Mouse (Mus musculus): ENCODE results near the gene Zfp618. TPM values are rescaled to one million over a fixed set of nuclear protein-coding genes. Genes with fewer than 3 reads are reported as not detected.

The Zfp618 gene
- total RNA-seq, 2 experiments from 2014 or later, result 0.02 TPM; not detected in 1

DNA sequence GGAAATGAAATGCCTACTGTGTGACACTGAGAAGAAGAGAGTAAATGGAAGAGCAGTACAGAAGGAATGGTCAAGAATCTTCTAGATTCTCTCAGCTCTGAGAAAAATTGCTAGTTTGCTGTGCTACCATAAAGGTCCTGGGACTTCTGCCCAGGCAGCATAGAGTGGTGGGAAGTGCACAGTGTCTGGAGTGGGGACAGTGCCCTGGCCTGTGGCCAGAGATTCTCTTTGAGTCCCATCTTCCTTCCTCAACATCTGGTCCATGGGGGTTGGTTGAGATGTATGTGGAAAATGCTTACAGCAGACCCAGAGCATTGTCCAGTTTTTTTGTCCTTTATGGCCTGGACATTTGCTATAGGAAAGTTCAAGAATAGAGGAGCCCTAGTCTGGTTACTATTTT is 62.1 kb downstream of the Zfp618 start:
- ATAC-seq (ENCODE audit: poor library complexity, severe bottlenecking), result no peak

DNA sequence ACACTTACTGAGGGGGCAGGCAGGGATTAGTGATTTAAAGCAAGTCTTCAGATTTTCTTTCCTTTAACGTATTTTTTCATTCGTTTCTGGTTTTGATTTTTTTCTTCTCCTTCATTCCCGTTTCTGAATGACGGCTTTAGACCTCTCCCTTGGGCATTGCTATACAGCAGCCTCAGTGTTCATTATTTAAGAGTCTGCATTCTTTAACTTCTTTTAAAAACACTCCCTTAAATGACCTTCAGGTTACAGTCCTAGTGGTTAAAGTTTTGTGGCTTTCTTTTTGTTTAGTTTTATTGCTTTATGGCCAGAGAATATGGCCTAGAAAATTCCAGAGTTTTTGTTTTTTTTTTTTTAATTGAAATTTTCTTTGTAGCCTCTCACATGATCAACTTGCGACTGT is 64.8 kb downstream of the Zfp618 start:
- ATAC-seq (ENCODE audit: poor library complexity, severe bottlenecking), result no peak

DNA sequence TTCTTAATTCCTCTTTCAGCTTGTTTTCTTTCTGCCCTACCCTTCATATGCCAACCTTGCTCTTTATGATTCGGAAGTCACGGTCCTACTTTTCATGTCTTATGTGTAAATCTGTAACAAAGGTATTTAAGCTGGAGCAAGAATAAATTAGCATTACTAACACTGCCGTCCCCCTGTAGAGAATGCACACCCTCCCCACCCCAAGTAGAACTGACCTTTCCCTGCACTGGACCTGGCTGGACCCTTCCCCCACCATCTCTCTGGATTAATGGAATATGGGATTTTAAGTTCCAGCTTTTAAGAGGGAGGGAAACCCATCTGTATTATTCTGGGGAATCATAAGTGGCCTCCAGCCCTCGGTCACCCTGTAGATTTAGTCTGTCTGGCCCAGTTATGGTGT is 65.9 kb downstream of the Zfp618 start:
- ATAC-seq (ENCODE audit: poor library complexity, severe bottlenecking), result no peak

DNA sequence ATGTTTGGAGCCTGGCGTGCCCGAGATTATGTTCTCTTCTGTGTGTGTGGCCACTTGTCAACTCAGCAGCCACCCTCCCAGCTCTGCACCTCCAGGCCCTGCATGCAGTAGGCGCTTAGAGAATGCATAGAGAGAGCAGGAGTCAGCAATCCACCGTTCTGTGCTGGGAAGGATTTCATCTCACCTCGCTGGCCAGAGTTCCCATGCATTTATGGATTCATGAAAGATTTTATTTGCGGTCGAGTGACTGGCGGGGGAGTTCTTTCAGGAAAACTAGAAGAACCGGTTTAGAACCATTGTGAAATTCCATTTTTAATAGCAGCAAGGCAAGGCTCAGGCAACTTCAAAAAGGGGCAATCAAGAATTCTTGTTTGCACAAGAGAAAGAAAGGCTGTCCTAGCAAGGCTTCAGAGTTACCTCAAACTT is 67.2 kb downstream of the Zfp618 start:
- no peak for ATAC-seq (ENCODE audit: poor library complexity, severe bottlenecking)

DNA sequence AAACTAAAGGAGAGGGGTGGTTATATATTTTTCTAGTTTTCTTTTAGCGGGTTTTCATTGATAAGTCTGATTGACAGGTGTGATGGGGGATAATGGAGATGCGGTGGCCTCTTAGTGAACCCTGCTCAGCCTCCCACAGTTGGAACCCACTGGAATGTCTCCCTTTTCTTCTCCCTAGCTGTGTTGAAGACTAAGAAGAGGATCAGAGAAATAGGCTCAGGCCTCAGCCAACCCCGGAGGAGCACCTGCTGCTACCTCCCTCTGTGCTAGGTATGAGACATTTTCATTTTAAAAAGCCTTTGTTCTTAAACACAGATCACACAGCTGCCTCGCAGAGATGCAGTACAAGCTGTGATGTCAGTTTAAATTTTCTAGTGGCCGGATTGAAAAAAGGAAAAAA is 68.4 kb downstream of the Zfp618 start:
- ATAC-seq (ENCODE audit: poor library complexity, severe bottlenecking), result no peak

DNA sequence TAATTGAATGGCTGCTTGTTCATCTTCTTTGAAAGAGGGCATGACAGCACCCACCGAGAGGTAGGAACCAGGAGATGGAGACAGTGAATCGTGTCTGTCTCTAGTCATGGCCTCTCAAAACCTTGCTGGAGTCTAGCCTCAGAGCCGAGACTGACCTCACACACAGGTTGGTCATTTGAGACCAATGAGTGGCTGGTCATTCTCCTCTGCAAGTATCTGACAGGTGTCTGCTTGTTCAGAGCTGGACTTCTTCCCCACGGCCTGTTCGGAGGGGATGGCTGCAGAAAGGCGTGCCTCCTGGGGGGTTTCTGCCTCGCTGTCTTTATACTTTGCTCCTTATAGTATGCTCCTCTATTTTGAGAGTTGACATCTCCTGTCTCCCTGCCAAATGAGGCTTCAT is 70.6 kb downstream of the Zfp618 start:
- no peak for ATAC-seq (ENCODE audit: poor library complexity, severe bottlenecking)

DNA sequence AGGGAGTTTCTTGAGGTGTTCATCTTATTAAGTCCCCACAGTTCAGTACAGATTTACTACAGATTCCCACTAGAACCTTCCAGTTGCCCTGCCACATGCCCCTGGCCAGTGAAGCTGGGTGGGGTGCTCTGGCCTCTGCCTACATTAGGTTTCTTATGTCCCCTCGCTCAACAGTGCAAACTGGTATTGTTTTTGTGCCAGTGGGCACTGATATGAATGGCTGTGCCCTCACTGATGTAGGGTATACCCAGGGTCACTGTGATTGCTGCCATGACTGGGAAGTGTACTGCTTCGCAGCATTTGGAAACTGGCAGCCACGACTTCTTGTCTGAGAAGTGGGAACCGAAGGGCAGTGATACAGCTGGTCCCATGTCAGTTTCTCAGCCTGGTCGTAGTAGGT is 71.4 kb downstream of the Zfp618 start:
- ATAC-seq (ENCODE audit: poor library complexity, severe bottlenecking), result no peak

DNA sequence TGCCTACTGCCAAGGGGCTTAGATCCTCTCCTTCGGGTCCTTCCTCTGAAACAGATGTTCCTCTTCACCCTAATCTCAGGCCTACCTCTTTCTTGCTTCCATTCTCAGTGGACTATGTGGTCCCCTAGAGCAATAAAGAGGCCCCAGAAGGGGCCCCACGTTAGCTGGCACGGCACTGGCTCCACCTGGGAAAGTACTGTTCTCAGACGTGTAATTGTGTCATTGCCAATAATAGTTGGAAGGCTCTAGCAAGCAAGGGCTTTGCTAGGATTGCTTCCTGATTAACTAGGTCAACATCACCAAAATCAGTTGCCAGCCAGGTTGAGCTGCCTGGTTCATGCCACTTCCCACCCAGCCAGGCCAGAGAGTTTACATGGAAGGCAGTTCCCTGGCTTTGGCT is 72.2 kb downstream of the Zfp618 start:
- no peak for ATAC-seq (ENCODE audit: poor library complexity, severe bottlenecking)

DNA sequence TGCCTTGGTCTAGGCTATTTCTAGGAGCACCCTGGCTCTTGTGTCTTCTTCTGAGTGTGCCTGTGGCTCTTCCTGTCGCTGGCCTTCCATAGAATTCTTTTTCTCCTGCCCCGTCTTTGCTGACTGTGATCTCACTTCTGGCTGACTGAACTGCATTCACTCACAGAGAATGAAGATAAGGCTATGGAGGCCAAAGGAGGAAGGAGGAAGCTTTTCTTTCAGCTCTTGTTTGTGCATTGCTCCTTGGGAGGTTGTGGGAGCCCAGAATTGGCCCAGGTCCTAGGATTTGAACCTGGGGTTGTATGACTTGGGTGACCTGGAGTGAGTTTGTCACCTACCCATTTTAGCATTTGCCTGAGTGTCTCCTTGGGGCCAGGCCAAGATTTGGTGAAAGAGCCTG is 72.9 kb downstream of the Zfp618 start:
- no peak for ATAC-seq (ENCODE audit: poor library complexity, severe bottlenecking)

DNA sequence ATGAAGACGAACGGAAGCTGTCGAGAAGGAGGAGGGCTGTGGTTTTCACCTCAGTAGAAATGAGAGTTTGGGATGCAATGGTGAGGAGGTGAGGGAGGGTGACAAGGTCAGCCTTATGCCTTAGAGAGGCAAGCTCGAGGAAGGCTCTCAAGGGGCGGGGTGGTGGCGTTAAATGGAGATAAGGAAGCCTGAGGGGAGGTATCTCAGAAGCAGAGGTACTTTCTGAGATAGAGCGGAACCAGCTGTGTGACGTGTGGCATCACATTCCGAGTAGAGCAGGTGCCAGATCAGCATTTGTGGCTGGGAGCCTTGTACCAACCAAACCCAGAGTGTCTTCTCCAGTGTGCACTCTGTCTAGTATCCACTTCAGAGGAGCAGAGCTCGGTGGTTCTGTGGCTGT is 73.6 kb downstream of the Zfp618 start:
- ATAC-seq (ENCODE audit: poor library complexity, severe bottlenecking), result no peak

DNA sequence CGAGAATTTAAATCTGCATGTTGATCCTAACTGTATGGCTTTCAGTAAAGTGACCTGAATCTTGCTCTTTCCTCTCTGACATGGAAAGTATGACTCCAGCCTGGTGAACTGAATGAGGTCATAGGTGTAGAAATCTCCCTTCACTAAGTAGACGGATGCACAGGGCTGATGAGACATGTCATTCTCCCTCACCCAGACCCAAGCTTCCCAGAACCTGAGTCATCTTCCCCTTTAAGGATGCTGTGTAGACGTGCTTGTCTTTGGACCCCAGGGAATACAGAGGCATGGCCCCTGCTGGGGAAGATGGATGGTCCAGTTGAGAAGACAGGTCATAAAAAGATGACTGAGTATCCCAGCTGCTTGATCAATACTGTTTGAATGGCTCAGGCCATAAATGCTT is 83.2 kb downstream of the Zfp618 start:
- ATAC-seq (ENCODE audit: poor library complexity, severe bottlenecking), result no peak

DNA sequence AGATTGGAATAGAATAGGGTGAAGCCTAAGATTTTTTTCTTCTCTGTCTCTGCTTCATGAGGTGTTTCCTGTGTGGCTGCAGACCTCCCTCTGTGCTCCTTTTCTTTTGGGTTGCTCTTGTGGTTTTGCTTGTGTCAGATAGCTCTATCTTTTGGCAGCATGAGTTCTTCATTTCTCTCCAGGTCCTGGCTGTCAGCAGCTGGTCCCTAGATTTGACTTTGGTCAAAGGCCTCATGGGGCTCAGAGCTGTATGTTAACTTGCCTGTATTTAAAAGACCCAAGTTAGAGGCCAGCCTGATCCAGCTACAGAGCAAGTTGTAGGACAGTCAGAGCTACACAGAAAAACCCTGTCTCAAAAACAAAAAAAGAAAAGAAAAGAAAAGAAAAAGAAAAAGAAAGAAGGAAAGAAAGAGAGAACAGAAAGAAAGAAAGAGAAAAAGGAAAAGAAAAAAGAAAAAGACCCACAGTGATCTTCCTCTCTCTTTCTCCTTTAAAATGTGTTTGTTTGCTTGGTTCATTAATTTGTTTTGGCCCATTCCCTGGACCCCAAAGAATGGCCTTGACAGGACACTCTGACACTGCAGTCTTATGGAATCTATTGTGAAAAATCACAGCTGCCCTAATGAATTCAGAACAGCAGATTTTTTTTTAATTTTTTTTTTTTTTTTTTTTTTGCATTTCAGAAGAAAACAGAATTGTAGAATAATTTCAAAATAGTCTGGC is 84.4 kb downstream of the Zfp618 start:
- ATAC-seq (ENCODE audit: poor library complexity, severe bottlenecking), result no peak

DNA sequence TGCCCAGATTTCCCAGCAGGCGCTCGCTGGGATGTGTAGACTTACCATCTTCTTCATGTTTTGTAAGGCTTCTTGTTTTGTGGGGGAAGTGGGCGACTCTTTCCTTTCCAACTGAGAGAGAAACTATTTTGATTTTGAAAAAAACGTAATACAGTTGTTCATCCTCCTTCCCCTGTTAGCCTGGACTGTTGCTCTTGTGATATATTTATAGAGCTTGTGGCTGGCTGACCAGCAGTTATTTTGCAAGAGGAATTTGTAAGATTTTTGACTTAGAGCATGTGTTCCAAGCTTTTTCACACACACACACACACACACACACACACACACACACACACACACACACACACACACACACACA is 84.9 kb downstream of the Zfp618 start:
- peak; percentile 56 for ATAC-seq (ENCODE audit: poor library complexity, severe bottlenecking)

DNA sequence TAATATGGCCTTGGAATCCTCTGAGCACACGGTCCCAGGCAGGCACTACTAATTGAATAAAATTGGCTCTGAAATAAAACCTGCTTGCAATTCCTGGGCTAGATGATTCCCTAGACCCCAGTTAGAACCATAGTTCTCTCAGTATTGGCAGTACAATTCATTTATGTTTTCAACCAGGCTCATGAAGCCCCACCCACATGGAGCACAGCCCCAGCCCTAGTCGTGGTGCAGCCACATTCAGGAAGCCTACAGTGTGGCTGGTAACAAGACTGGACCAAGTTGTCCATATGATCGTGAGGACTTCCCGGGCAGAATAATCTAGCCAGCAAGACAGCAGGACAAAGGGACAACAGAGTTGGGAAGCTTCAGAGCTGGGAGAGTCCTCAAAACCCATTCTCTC is 85.6 kb downstream of the Zfp618 start:
- no peak for ATAC-seq (ENCODE audit: poor library complexity, severe bottlenecking)

DNA sequence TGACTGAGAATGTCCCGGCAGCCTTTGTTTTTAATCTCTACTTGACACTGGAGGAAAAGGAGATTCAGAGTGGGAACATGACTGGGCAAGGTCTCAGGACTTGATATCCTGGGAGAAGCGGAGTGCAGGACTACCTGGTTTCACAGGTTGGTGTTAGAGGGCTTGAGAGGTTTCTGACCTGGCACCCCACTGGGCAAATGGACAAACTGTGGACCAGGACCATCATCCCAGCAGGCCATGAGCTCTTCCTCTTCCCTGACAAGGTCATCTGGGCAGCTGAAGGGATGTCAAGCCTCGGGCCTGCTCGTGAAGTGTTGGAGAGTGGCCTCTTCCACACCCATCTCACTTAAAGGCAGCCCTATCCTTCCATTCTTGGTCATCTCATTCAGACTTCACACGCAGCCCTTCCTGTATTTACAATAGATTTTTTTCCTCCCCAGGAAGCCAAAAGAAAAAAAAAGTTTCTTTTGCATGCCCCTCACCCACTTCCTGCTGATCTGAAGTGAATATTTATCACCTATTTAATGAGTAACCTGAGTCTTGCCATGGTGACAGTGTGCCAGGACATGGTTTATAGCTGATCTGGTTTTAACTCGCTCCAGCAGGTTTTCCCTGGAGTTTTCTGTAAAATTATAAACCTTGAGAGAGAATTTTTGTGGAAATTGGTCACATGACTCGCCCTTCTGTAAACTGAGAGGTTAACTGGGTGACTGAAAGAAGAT is 86.7 kb downstream of the Zfp618 start:
- ATAC-seq (ENCODE audit: poor library complexity, severe bottlenecking), result no peak

DNA sequence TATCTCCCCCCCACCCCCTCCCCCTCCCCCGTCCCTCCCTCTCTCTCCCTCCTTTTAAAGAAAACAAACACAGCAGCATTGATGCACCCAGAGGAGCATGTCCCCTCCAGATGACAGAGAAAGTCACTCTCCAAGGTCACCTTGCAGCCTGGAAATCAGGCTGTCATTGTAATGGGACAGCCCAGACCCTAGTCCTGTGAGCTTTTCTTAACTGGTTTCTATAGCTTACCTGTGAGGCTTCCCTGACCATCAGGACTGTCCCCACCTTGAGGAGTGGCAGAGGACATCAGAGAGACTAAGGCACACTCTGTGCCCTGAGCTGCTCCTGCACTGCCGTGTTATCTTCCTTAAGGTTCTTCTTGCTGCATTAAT is 87.3 kb downstream of the Zfp618 start:
- ATAC-seq (ENCODE audit: poor library complexity, severe bottlenecking), result no peak

DNA sequence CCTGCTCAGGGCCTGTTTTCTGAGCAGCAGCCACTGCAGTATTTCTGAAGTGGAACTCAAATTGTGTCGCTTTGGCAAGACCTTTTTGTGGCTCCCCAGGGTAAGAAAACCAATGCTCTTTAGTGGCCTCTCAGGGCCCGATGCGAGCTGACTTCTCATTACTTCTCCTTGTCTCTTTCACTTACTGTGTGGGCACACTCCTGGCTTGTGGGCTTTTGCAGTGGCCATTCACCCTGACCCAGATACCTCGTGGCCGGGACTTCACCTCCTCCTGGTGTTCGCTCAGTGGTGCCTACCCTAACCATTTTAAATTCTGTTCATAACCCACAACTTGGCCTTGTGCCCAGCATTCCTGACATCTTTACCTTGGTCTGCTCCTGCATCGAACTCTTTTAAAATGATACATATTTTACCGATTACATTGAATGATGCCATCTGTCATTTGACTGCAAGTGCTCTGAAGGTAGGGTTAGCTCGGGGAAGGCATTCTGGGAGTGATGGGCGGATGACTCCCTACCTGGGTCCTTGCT is 89.9 kb downstream of the Zfp618 start:
- no peak for ATAC-seq (ENCODE audit: poor library complexity, severe bottlenecking)

DNA sequence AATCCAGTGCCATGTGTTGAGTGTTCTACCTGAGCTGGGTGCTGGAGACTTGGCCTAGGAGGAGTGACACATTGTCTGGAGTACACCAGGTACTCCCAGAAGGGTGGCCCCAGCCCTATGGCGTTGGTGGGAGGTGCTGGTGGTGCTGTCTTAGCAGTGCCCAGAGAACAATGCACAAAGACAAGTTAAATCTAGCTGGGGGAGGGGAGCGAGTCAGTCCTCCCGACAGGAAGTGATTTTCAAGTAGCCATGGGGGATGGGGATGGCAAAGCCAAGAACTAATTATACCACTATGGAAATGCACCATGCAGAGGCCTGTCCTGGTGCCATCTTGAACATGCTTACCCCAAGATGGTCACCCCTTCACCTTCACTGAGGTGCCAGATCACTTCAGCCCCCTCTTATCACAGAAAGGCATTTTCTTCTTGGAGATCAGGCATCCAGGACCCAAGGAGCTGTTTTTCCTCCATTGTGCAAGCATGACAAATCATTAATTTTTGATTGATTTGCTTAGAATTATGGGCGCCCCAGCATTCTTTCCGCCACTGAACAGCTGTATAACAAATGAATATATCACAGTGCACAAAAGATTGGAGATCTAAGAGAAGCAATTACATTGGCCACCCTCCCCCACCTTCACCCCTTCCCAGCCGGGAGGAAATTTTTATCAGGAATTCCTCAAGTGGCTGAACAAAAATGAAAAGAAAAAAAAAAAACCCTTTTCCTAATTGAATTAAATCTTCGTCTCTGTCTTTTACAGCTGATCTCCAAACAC is 91.5 kb downstream of the Zfp618 start:
- ATAC-seq (ENCODE audit: poor library complexity, severe bottlenecking), result no peak

DNA sequence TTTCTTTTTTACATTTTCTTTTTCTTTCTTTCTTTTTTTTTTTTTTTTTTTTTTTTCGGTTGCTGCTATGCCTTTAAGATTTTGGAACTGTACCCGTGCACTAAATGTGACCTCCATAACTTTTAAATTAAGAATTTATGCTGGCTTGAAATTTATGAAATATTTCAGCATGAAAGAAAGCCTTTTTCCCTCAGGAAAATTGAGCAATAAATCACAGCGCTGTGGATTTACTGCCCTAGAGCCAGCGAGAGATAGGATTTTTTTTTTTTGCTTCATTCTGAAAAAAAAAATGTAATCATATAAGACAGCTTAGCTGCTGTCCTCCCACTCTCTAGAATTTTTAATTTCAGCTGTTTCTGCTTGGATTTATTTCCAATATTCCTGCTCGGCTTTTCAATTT is 92.2 kb downstream of the Zfp618 start:
- ATAC-seq (ENCODE audit: poor library complexity, severe bottlenecking), result no peak

DNA sequence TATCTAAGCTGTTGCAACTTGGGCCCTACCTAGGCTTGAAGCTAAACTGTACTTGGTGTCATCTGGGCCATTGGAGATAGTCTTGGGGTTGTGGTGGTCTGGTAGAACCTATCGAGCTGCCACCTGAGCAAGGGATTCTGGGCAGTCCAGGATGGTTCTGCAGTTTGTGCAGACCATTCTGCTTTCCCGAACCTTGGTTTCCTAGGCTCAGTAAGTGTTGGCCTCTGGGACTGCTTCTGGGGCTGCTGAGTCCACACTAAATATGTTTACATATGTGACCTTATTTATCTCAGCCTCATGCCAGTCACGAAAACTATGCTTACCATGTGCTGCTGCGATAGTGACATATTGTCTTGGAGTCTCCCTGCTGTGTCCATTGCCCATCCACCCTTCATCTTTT is 93.3 kb downstream of the Zfp618 start:
- ATAC-seq (ENCODE audit: poor library complexity, severe bottlenecking), result no peak

DNA sequence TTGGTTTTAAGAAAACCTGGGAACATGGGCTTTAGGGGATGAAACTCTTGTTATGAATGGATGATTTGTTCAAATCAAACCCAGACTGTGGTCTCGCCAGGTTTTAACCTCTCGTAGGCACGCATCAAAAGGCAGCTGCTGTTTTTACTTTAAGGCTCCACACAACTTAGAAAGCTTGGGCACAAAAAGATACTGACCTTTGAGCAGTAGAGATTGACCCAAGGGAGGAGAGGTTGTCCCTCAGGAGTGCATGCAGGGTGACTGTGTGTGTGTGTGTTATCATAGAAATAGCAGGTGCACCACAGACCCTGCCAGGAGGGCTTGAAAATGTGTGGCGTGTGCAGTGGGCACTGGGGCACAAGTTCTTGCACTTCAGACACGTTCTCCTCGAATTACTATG is 95.0 kb downstream of the Zfp618 start:
- no peak for ATAC-seq (ENCODE audit: poor library complexity, severe bottlenecking)

DNA sequence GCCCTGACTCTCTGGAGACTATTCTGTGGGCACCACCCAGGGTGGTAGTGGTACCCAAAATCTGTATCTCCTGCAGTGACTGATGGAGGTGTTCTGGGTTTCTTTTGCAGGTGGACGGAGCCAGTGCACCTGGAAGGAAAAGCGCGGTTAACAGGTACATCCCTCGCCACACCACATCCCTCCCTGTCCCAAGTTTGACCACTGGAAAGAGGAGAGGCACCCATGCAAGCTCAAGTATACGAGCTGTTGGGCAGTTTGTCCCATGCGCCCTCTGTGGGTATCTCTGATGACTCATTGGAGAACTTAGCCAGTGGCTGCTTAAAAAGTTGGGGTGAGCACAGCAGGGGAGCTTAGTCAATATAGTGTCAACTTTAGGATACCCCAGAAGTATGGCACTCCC is 96.0 kb downstream of the Zfp618 start:
- ATAC-seq (ENCODE audit: poor library complexity, severe bottlenecking), result no peak

Data from megakaryocyte, adult 5-6 weeks (primary cell).